Mouse (Mus musculus) kidney, adult 2 months (tissue): ENCODE data around the gene Cdc123.

Source experiments
- CTCF ChIP-seq: fragments of 200-500 bp; conservative IDR thresholded peaks from 2 replicates; pipeline ENCODE4 v1.5.1; 2011; ENCODE audit warnings: low read depth, mild to moderate bottlenecking, control low read depth, low read length, moderate library complexity, mixed read lengths; ENCODE audit not compliant: insufficient read depth, insufficient read length
- POLR2A ChIP-seq: fragments of 200-500 bp; IDR thresholded peaks from one replicate; pipeline ENCODE4 v1.6.1; 2011; ENCODE audit warnings: low read depth, low read length, control low read depth

DNA sequence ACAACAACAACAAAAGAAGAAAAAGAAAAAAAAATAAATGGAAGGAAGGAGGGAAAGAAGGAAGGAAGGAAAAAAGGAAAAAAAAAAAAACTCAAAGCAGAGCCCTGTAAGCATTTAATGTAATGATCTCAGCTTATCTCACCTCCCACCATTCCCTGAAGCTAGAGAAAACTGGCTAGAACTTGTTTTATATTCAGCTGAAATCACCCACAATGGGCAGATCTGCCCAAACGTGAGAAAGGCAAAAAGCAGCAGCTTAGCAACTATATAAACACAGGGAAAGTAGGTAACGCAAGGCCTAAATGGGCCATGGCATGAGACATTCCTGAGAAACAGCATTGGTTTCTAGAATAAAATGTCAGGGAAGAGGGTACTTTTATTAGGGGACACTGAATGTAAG is 44.4 kb upstream of the Cdc123 start:
- TF ChIP-seq POLR2A (no peak), CTCF (no peak)
